Mouse (Mus musculus) midbrain, postnatal 0 days (tissue): ENCODE results near the gene Nup107. TPM values are rescaled to one million over a fixed set of nuclear protein-coding genes. Genes with fewer than 3 reads are reported as not detected.

Experiments
- ATAC-seq: fragments of 200-750 bp; cut with Nextera tagmentation; 2 replicates; pipeline ENCODE4 v1.8.0; 2017; ENCODE audit warnings: moderate number of reproducible peaks, mild to moderate bottlenecking, moderate TSS enrichment, moderate library complexity; ENCODE audit not compliant: low FRiP score
- DNase-seq: peaks from one replicate; pipeline ENCODE4 v3.0.0-alpha.2; 2015; ENCODE audit warnings: low spot score
- H3K27ac ChIP-seq: fragments of 300-500 bp; sonication (generic); 2 replicates; pipeline ENCODE4 v1.5.1; 2014; ENCODE audit warnings: low read depth, mild to moderate bottlenecking, low read length, mixed read lengths
- H3K27me3 ChIP-seq: fragments of 300-500 bp; sonication (generic); 2 replicates; pipeline ENCODE4 v1.6.1; 2014; ENCODE audit warnings: low read length, control low read depth, mixed read lengths; ENCODE audit not compliant: insufficient read depth
- H3K36me3 ChIP-seq: fragments of 300-500 bp; sonication (generic); 2 replicates; pipeline ENCODE4 v1.6.1; 2014; ENCODE audit warnings: low read length, control low read depth, mixed read lengths; ENCODE audit not compliant: insufficient read depth
- H3K4me1 ChIP-seq: fragments of 300-500 bp; sonication (generic); 2 replicates; pipeline ENCODE4 v1.6.1; 2014; ENCODE audit warnings: mild to moderate bottlenecking, control low read depth, antibody characterized with exemption, low read length, mixed read lengths; ENCODE audit not compliant: insufficient read depth
- H3K4me2 ChIP-seq: fragments of 300-500 bp; sonication (generic); 2 replicates; pipeline ENCODE4 v1.6.1; 2014; ENCODE audit warnings: low read depth, mild to moderate bottlenecking, low read length, mixed read lengths; ENCODE audit not compliant: poor library complexity, severe bottlenecking
- H3K4me3 ChIP-seq: fragments of 300-500 bp; sonication (generic); 2 replicates; pipeline ENCODE4 v1.5.1; 2014; ENCODE audit warnings: low read depth, mild to moderate bottlenecking, low read length, moderate library complexity
- H3K9ac ChIP-seq: fragments of 300-500 bp; sonication (generic); replicated peaks from 2 replicates; pipeline ENCODE4 v1.6.1; 2014; ENCODE audit warnings: mild to moderate bottlenecking, low read length, moderate library complexity, mixed read lengths; ENCODE audit not compliant: poor library complexity, severe bottlenecking
- H3K9me3 ChIP-seq: fragments of 300-500 bp; sonication (generic); 2 replicates; pipeline ENCODE4 v1.6.1; 2016; ENCODE audit warnings: low read length, control low read depth
- CTCF ChIP-seq: IDR thresholded peaks from 2 replicates; pipeline ENCODE4 v1.5.1; 2016; ENCODE audit warnings: antibody characterized with exemption, mild to moderate bottlenecking
- WGBS: fragments of 180-500 bp; shearing (Covaris S2); extraction: QIAGEN DNeasy Blood & Tissue Kit; methylation state at CpG from one replicate; pipeline ENCODE4 v1.1.7; 2014; 5-methylcytosine and 5-hydroxymethylcytosine counted together
- polyA plus RNA-seq: library from polyadenylated mRNA; unstranded; fragments of >200 nt; fragmentation: Nextera tagmentation; extraction: Ambion mirVana; gene quantifications from 2 replicates; pipeline ENCODE4 v1.2.1, GENCODE M21; 2015
- total RNA-seq: library from RNA; depleted of rRNA; stranded (reverse); fragments of >200 nt; gene quantifications from 2 replicates; pipeline ENCODE4 v1.2.3, GENCODE M21; 2014

Gene Nup107
- total and polyA plus RNA-seq, 2 experiments from 2014 or later, result 14.0 to 16.7 TPM

- Histone ChIP-seq H3K27me3 (no peaks in the 10 kb centered on the region), H3K9me3 (no peaks in the 10 kb centered on the region), H3K9ac (no peak overlapping the region), H3K4me2 (no peak overlapping the region), H3K36me3 (peaks cover 21% of the 10 kb centered on the region), H3K4me1 (no peaks in the 10 kb centered on the region), H3K27ac (no peak overlapping the region), H3K4me3 (no peak overlapping the region)
- 98% methylated on average over 5 of the region's 5 CpGs for WGBS
- TF ChIP-seq CTCF, result no peak
- DNase-seq, result no peak
- ATAC-seq, result no peak
Measured at GRCm38 (mm10) chr10:117750529-117751281, 41.8 kb downstream of the Nup107 start.

- WGBS, result 96% methylated on average over 14 of the region's 14 CpGs
- Histone ChIP-seq H3K9ac (no peak overlapping the region), H3K4me1 (no peaks in the 10 kb centered on the region), H3K27me3 (no peaks in the 10 kb centered on the region), H3K27ac (no peak overlapping the region), H3K4me2 (no peak overlapping the region), H3K4me3 (no peak overlapping the region), H3K9me3 (no peaks in the 10 kb centered on the region), H3K36me3 (peaks cover 13% of the 10 kb centered on the region)
- no peak for DNase-seq
- no peak for ATAC-seq
- no peak for TF ChIP-seq CTCF
Measured at GRCm38 (mm10) chr10:117749787-117750343, 42.6 kb downstream of the Nup107 start.

- Histone ChIP-seq H3K36me3 (peaks cover 10% of the 10 kb centered on the region), H3K4me2 (no peak overlapping the region), H3K27me3 (no peaks in the 10 kb centered on the region), H3K4me3 (no peak overlapping the region), H3K9me3 (no peaks in the 10 kb centered on the region), H3K4me1 (peaks cover 2% of the 10 kb centered on the region; the same call in 1 of the 2 replicates), H3K9ac (no peak overlapping the region), H3K27ac (no peak overlapping the region)
- WGBS, result 97% methylated on average over 10 of the region's 10 CpGs
- DNase-seq, result no peak
- ATAC-seq, result no peak
- no peak for TF ChIP-seq CTCF
Measured at GRCm38 (mm10) chr10:117749050-117749686, 43.3 kb downstream of the Nup107 start.

GRCm38 (mm10) chr10:117748276-117749049, 44.0 kb downstream of the Nup107 start:
- 93% methylated on average over 10 of the region's 10 CpGs for WGBS
- ATAC-seq (no peak), DNase-seq (no peak)
- Histone ChIP-seq H3K4me2 (no peak overlapping the region), H3K4me3 (no peak overlapping the region), H3K9ac (no peak overlapping the region), H3K36me3 (peaks cover 10% of the 10 kb centered on the region), H3K4me1 (peaks cover 9% of the 10 kb centered on the region; the same call in 1 of the 2 replicates), H3K27me3 (no peaks in the 10 kb centered on the region), H3K9me3 (no peaks in the 10 kb centered on the region), H3K27ac (no peak overlapping the region)
- no peak for TF ChIP-seq CTCF

DNA sequence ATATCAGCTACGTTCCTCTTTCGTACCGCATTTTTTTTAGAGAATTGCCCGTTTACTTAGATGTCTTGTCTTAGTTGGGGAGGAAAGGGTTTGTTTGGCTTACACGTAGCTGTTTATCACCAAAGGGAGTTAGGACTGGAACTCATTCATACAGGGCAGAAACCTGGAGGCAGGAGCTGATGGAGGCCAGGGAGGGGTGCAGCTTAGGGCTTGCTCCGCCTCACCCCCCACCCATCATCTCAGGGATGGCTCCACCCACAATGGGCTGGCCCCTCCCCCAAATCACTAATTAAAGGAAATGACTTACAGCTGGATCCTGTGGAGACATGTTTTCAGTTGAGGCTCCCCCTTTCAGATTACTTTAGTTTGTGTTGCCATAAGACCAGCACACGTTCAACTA, 44.8 kb downstream of the Nup107 start:
- H3K27me3 ChIP-seq, result no peaks in the 10 kb centered on the region

More for the DNA sequence above, 44.8 kb downstream of the Nup107 start:
- Histone ChIP-seq H3K9me3 (no peaks in the 10 kb centered on the region), H3K27ac (no peak overlapping the region), H3K36me3 (peaks cover 10% of the 10 kb centered on the region), H3K4me1 (peaks cover 9% of the 10 kb centered on the region; the same call in 1 of the 2 replicates), H3K4me2 (no peak overlapping the region), H3K4me3 (no peak overlapping the region), H3K9ac (no peak overlapping the region)
- WGBS, result 93% methylated on average over 7 of the region's 7 CpGs
- ATAC-seq (no peak), DNase-seq (no peak)
- TF ChIP-seq CTCF, result no peak
